In genomic region chr6:92532896-92533295, GRCm38 (mm10) we compare ENCODE assay signal across 10 mouse cellular contexts.
DNase-seq lines count a peak whose midpoint lies in the region; ATAC-seq lines count a peak whose summit lies in the region.
"Had no signal": no experiment of that assay in that cellular context is flagged by ENCODE, and none has a peak within 500 bp of the region (broad histone marks: within the 10 kb centered on the region; RNA-seq: fewer than 3 reads in every experiment).

No protein-coding gene starts in this region.

- H3K4me1 ChIP-seq in hindbrain, embryonic 14.5 days (replicated peaks; ENCODE audit: control insufficient read depth, insufficient read depth, low read length): peaks cover 18% of the 10 kb centered on the region
- no peaks in the 10 kb centered on the region; the same call in 1 of the 2 replicates for H3K4me1 ChIP-seq in hindbrain, embryonic 11.5 days (replicated peaks; ENCODE audit: control insufficient read depth, insufficient read depth, low read length)
- H3K4me1 ChIP-seq in liver, embryonic 11.5 days (replicated peaks; ENCODE audit: control insufficient read depth, insufficient read depth, low read length): no peaks in the 10 kb centered on the region
- peaks cover 22% of the 10 kb centered on the region for H3K4me1 ChIP-seq in heart, embryonic 12.5 days (replicated peaks)
- H3K4me1 ChIP-seq in stomach, embryonic 14.5 days (ENCODE audit: control insufficient read depth, insufficient read depth, low read length): peaks cover 13% of the 10 kb centered on the region; the same call in 1 of the 2 replicates

- H3K36me3 ChIP-seq in hindbrain, embryonic 14.5 days (replicated peaks; ENCODE audit: control insufficient read depth, insufficient read depth): no peaks in the 10 kb centered on the region
- no peaks in the 10 kb centered on the region for H3K36me3 ChIP-seq in hindbrain, embryonic 11.5 days (ENCODE audit: control insufficient read depth, insufficient read depth, low read length)
- H3K36me3 ChIP-seq in liver, embryonic 11.5 days (ENCODE audit: control insufficient read depth, insufficient read depth, low read length): no peaks in the 10 kb centered on the region
- no peaks in the 10 kb centered on the region for H3K36me3 ChIP-seq in heart, embryonic 12.5 days
- no peaks in the 10 kb centered on the region for H3K36me3 ChIP-seq in stomach, embryonic 14.5 days (ENCODE audit: control insufficient read depth, insufficient read depth, low read length)

- DNase-seq in hindbrain, embryonic 14.5 days (ENCODE audit: low spot score): no peak
- no peak for DNase-seq in hindbrain, embryonic 11.5 days (ENCODE audit: low spot score)
- DNase-seq in liver, embryonic 11.5 days (ENCODE audit: low spot score): no peak
- DNase-seq in liver: no peak
- DNase-seq in layer of hippocampus, postnatal 36 days: no peak
- DNase-seq: embryo, embryonic 11 days; gastrocnemius, postnatal 10 days had no signal

- no peaks in the 10 kb centered on the region for H3K9me3 ChIP-seq in hindbrain, embryonic 14.5 days (ENCODE audit: control insufficient read depth, low read length)
- H3K9me3 ChIP-seq in hindbrain, embryonic 11.5 days (ENCODE audit: control insufficient read depth, low read length): no peaks in the 10 kb centered on the region
- H3K9me3 ChIP-seq in liver, embryonic 11.5 days (ENCODE audit: control insufficient read depth, low read length): no peaks in the 10 kb centered on the region
- no peaks in the 10 kb centered on the region for H3K9me3 ChIP-seq in heart, embryonic 12.5 days (replicated peaks)
- no peaks in the 10 kb centered on the region for H3K9me3 ChIP-seq in stomach, embryonic 14.5 days (ENCODE audit: control insufficient read depth, low read depth, low read length)

- H3K27me3 ChIP-seq in hindbrain, embryonic 14.5 days (ENCODE audit: control insufficient read depth, insufficient read depth, low read length): no peaks in the 10 kb centered on the region
- no peaks in the 10 kb centered on the region for H3K27me3 ChIP-seq in hindbrain, embryonic 11.5 days (ENCODE audit: control insufficient read depth, insufficient read depth, low read length)
- H3K27me3 ChIP-seq in liver, embryonic 11.5 days (replicated peaks; ENCODE audit: control insufficient read depth, insufficient read depth, low read length): no peaks in the 10 kb centered on the region
- no peaks in the 10 kb centered on the region for H3K27me3 ChIP-seq in heart, embryonic 12.5 days (replicated peaks)
- H3K27me3 ChIP-seq in stomach, embryonic 14.5 days (ENCODE audit: control insufficient read depth, insufficient read depth, low read length): no peaks in the 10 kb centered on the region

- no peak overlapping the region for H3K4me3 ChIP-seq in hindbrain, embryonic 14.5 days (replicated peaks; ENCODE audit: low read length)
- no peak overlapping the region for H3K4me3 ChIP-seq in hindbrain, embryonic 11.5 days (ENCODE audit: low read depth, low read length)
- H3K4me3 ChIP-seq in liver, embryonic 11.5 days (ENCODE audit: low read depth, low read length): no peak overlapping the region
- H3K4me3 ChIP-seq in heart, embryonic 12.5 days: peak overlapping the region; percentile 53
- H3K4me3 ChIP-seq in stomach, embryonic 14.5 days (ENCODE audit: low read depth, low read length): peak overlapping the region; percentile 50

- H3K4me2 ChIP-seq in hindbrain, embryonic 14.5 days (replicated peaks): 0 out of 2 replicates have a peak overlapping the region, but pooled peaks have one; percentile 4
- H3K4me2 ChIP-seq in hindbrain, embryonic 11.5 days (replicated peaks; ENCODE audit: low read depth, low read length): no peak overlapping the region
- H3K4me2 ChIP-seq in liver, embryonic 11.5 days: peak overlapping the region; percentile 5; the same call in 1 of the 2 replicates
- peak overlapping the region; percentile 69 for H3K4me2 ChIP-seq in heart, embryonic 12.5 days
- H3K4me2 ChIP-seq in stomach, embryonic 14.5 days (replicated peaks; ENCODE audit: low read depth, low read length): peak overlapping the region; percentile 51

- H3K9ac ChIP-seq in hindbrain, embryonic 14.5 days: no peak overlapping the region
- no peak overlapping the region for H3K9ac ChIP-seq in hindbrain, embryonic 11.5 days (ENCODE audit: low read depth, low read length)
- H3K9ac ChIP-seq in liver, embryonic 11.5 days (ENCODE audit: low read depth, low read length): no peak overlapping the region
- H3K9ac ChIP-seq in heart, embryonic 12.5 days: peak overlapping the region; percentile 11; the same call in 1 of the 2 replicates
- no peak overlapping the region; the same call in none of the 2 replicates for H3K9ac ChIP-seq in stomach, embryonic 14.5 days (replicated peaks; ENCODE audit: low read depth, low read length)

- WGBS in hindbrain, embryonic 14.5 days: 68% methylated on average over 3 of the region's 3 CpGs
- 85% methylated on average over 3 of the region's 3 CpGs for WGBS in hindbrain, embryonic 11.5 days
- 53% methylated on average over 3 of the region's 3 CpGs for WGBS in liver, embryonic 11.5 days
- 37% methylated on average over 3 of the region's 3 CpGs for WGBS in heart, embryonic 12.5 days
- 19% methylated on average over 3 of the region's 3 CpGs for WGBS in stomach, embryonic 14.5 days

- ATAC-seq in hindbrain, embryonic 14.5 days (ENCODE audit: low FRiP score): no peak
- ATAC-seq in hindbrain, embryonic 11.5 days (ENCODE audit: low FRiP score): no peak
- ATAC-seq in liver, embryonic 11.5 days (replicated peaks; ENCODE audit: low FRiP score): no peak
- no peak for ATAC-seq in heart, embryonic 12.5 days (ENCODE audit: insufficient number of reproducible peaks, low FRiP score)
- ATAC-seq in stomach, embryonic 14.5 days (ENCODE audit: insufficient number of reproducible peaks, insufficient read depth, low FRiP score, low read depth): no peak
- no peak for ATAC-seq in cerebellum, adult (ENCODE audit: insufficient number of reproducible peaks, low FRiP score, low TSS enrichment)

- H3K27ac ChIP-seq in hindbrain, embryonic 14.5 days: no peak overlapping the region
- H3K27ac ChIP-seq in hindbrain, embryonic 11.5 days (ENCODE audit: low read depth, low read length): no peak overlapping the region
- no peak overlapping the region for H3K27ac ChIP-seq in liver, embryonic 11.5 days (ENCODE audit: low read depth, low read length)
- H3K27ac ChIP-seq in heart, embryonic 12.5 days (ENCODE audit: poor library complexity, severe bottlenecking): peak overlapping the region; percentile 15
- H3K27ac ChIP-seq in stomach, embryonic 14.5 days (ENCODE audit: low read length): peak overlapping the region; percentile 27; the same call in 1 of the 2 replicates

Comparison
In these comparisons a context has a peak if more than half of its experiments do, and no peak if none do; other contexts are left out.
1. H3K27ac ChIP-seq: peak in heart, embryonic 12.5 days (single experiment) and stomach, embryonic 14.5 days (single experiment); none in hindbrain, embryonic 14.5 days (single experiment), hindbrain, embryonic 11.5 days (single experiment) and liver, embryonic 11.5 days (single experiment).
2. H3K4me3 ChIP-seq: peak in heart, embryonic 12.5 days (single experiment) and stomach, embryonic 14.5 days (single experiment); none in hindbrain, embryonic 14.5 days (single experiment), hindbrain, embryonic 11.5 days (single experiment) and liver, embryonic 11.5 days (single experiment).